Mouse (Mus musculus): ENCODE data around the gene Gm45837.

- TF ChIP-seq CTCF (conservative IDR thresholded peaks at IDR 0.05; ENCODE audit: insufficient read depth, insufficient read length, low read depth, low read length) = no peak
- no peak for TF ChIP-seq POLR2A (IDR thresholded peaks at IDR 0.05; ENCODE audit: low read depth, low read length)
Observed at GRCm38 (mm10) chr7:101367901-101368852, 42.5 kb upstream of the Gm45837 start.

All from kidney, adult 2 months (tissue).